Mouse (Mus musculus) embryonic fibroblast, embryonic 13.5 days (primary cell): ENCODE measurements at regions not wholly inside any gene's neighbourhood (a gene's known extent, or its start where the extent isn't known, plus 50 kb on each side); places are given as distances from the start of the nearest gene placed in this dataset.

Experiments used
- CTCF ChIP-seq: IDR thresholded peaks from 2 replicates; pipeline ENCODE4 v1.5.1; 2011; ENCODE audit warnings: mild to moderate bottlenecking, control low read depth, low read length, moderate library complexity, borderline replicate concordance; ENCODE audit not compliant: insufficient read depth
- POLR2A ChIP-seq: IDR thresholded peaks from 2 replicates; pipeline ENCODE4 v1.6.1; 2011; ENCODE audit warnings: low read depth, mild to moderate bottlenecking, control low read depth, low read length, moderate library complexity

- no peak for TF ChIP-seq CTCF
- no peak for TF ChIP-seq POLR2A
These were observed 495.0 kb downstream of the Mettl4 start for GRCm38 (mm10) chr17:94254801-94255200.
